Mouse (Mus musculus): Measurements from ENCODE around the gene Arhgap32.

GRCm38 (mm10) chr9:32143451-32143850 lies 27.5 kb downstream of the Arhgap32 start:
- TF ChIP-seq TCF12 (IDR thresholded peaks at IDR 0.05; ENCODE audit: insufficient read depth, poor library complexity, severe bottlenecking) (no peak), MAX (IDR thresholded peaks at IDR 0.05; ENCODE audit: low read depth) (no peak), POLR2A (IDR thresholded peaks at IDR 0.05; ENCODE audit: insufficient read length, low read depth) (no peak), USF1 (IDR thresholded peaks at IDR 0.05; ENCODE audit: low read depth) (no peak), SRF (IDR thresholded peaks at IDR 0.05; ENCODE audit: control insufficient read depth, insufficient read length, low read depth) (no peak), REST (IDR thresholded peaks at IDR 0.05; ENCODE audit: insufficient read depth, insufficient read length) (no peak), POLR2AphosphoS2 (IDR thresholded peaks at IDR 0.05; ENCODE audit: insufficient read length, low read depth) (no peak), TCF3 (IDR thresholded peaks at IDR 0.05; ENCODE audit: insufficient read length, low read depth) (no peak), E2F4 (IDR thresholded peaks at IDR 0.05; ENCODE audit: insufficient read depth) (no peak), MYOD1 (IDR thresholded peaks at IDR 0.05; ENCODE audit: control insufficient read depth in 1 of 3, insufficient read length in 2 of 3, low read depth in 2 of 3) (no peak), CEBPB (IDR thresholded peaks at IDR 0.05; ENCODE audit: insufficient read depth, poor library complexity, severe bottlenecking) (no peak)
